Mouse (Mus musculus) liver, embryonic 14 days (tissue): ENCODE measurements around the gene Magea2. TPM values are rescaled to one million over a fixed set of nuclear protein-coding genes. Genes with fewer than 3 reads are reported as not detected.

Experiments used
- polyA plus RNA-seq: library from polyadenylated mRNA; depleted of rRNA; stranded (reverse); fragments of >200 nt; gene quantifications from 2 replicates; pipeline ENCODE4 v1.2.3, GENCODE M21; 2012; rRNA removed

Magea2 gene
- not detected in 2 replicates for polyA plus RNA-seq

DNA sequence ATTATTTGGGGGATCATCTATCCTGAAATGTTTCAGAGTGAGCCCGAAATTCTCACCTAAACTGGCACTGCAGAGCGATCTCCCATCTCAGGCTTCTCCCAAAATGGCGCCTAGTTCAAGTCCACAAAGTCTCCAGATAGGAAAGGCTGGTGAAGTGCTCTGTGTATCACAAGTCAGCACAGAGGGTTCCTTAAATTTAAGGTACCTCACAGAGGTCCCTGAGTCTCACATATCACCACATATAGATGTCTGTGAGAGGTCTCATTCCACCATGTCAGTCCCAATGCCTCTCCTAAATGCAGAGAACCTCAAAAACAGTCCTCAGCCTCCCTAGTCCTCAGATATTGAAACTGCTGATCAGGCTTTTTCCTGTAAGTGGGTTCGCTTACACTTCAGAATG lies at the start of gene Magea2:
Gene Magea2, minus strand, starts transcription at position 101 of the 400 bp plus-strand sequence.

DNA sequence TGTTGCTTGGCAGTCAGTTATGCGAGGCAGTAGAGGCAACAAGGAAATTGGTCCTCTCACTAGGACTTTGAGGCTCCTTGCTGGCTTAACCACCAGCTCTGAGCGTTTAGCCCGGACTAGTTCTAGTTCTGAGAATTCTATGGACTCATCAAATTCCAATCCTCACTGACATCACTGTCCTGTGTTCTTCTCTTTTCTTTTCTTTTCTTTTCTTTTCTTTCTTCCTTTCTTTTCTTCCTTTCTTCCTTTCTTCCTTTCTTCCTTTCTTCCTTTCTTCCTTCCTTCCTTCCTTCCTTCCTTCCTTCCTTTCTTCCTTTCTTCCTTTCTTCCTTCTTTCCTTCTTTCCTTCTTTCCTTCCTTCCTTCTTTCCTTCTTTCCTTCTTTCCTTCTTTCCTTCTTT lies 34.8 kb upstream of the Magea2 start, which contains the start of gene Cldn34b2:
Gene Cldn34b2, minus strand, starts transcription at position 101 of the 400 bp plus-strand sequence.

DNA sequence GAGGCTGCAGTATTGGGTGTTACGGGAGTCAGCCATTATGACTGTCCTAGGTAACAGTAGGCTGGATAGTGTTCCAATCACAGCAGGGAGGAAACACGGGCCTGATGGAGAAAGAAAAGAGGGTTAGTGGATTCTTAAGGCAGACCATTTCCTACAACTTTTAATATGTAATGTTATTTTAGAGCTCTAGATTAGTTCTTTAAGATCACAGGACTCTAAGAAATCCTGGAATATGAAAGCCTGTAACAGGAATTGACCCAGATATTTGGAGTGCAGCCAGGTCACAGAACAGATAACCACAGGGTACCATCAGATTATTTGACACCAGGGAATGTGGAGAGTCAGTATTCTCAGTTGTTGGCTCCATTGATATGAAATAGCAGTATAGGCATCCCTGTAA lies 3.8 kb downstream of the Magea2 start, which contains the start of gene Magea1:
Gene Magea1, minus strand, starts transcription at position 101 of the 400 bp plus-strand sequence.

DNA sequence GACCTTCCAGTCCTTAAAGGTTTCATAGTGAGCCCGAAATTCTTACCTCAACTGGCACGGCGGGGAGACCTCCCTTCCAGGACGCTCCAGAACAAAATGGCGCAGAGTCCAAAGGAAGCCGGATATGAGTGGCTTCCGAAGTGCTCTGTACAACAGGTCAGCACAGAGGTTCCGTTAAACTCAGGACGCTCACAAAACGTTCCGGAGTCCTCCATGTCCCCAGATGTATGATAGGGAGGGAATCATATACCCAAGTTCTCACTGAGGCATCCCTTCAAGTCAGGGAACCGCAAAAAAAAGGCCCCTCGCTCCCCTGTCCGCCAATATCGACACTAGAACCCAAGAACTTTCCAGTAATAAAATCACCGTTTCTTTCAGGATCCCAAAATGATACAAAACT lies 30.4 kb downstream of the Magea2 start, which contains the start of gene Magea5:
Gene Magea5, minus strand, starts transcription at position 101 of the 400 bp plus-strand sequence.

DNA sequence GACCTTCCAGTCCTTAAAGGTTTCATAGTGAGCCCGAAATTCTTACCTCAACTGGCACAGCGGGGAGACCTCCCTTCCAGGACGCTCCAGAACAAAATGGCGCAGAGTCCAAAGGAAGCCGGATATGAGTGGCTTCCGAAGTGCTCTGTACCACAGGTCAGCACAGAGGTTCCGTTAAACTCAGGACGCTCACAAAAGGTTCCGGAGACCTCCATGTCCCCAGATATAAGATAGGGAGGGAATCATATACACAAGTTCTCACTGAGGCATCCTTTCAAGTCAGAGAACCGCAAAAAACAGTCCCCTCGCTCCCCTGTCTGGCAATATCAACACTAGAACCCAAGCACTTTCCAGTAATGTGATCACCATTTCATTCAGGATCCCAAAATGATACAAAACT lies 97.7 kb downstream of the Magea2 start, which contains the start of gene Magea8:
Gene Magea8, minus strand, starts transcription at position 101 of the 400 bp plus-strand sequence.

Other genes starting within 250 kb of the Magea2 start
- gene Cldn34b1, start 203.4 kb downstream of the Magea2 start, polyA plus RNA-seq: not detected in 2 replicates
- gene Magea6, start 157.7 kb downstream of the Magea2 start, polyA plus RNA-seq: not detected in 2 replicates
- not detected in 2 replicates for gene Magea3, start 144.2 kb downstream of the Magea2 start, polyA plus RNA-seq
- not detected in 2 replicates for gene Magea8, start 97.8 kb downstream of the Magea2 start, polyA plus RNA-seq
- not detected in 2 replicates for gene Magea5, start 30.5 kb downstream of the Magea2 start, polyA plus RNA-seq
- not detected in 2 replicates for gene Magea1, start 3.9 kb downstream of the Magea2 start, polyA plus RNA-seq
- 0.02 TPM in 1 of 2 replicates, not detected in the other for gene Cldn34b2, start 34.7 kb upstream of the Magea2 start, polyA plus RNA-seq
- 38.6 and 52.6 TPM in 2 replicates for gene Sat1, start 122.8 kb upstream of the Magea2 start, polyA plus RNA-seq
- gene Acot9, start 168.8 kb upstream of the Magea2 start, polyA plus RNA-seq: 6.1 and 7.4 TPM in 2 replicates
- 80.9 and 91.4 TPM in 2 replicates for gene Prdx4, start 247.1 kb upstream of the Magea2 start, polyA plus RNA-seq